Mouse (Mus musculus): ENCODE data around the gene Anp32a. TPM values are rescaled to one million over a fixed set of nuclear protein-coding genes. Genes with fewer than 3 reads are reported as not detected.

The Anp32a gene
- total and polyA plus RNA-seq, 3 experiments = 182 to 516 (median 362) TPM

GRCm38 (mm10) chr9:62401589-62401988 is 60.5 kb downstream of the Anp32a start:
- no peak for DNase-seq (ENCODE audit: low read depth, low spot score)
- Histone ChIP-seq H3K4me1 (ENCODE audit: control insufficient read depth in 1 of 2, insufficient read depth in 2 of 2, low read length in 2 of 2) (peaks cover under 1 to 7% of the 10 kb centered on the region in 2 experiments), H3K36me3 (ENCODE audit: control insufficient read depth in 1 of 2, insufficient read depth in 2 of 2, low read length in 2 of 2) (peaks cover 0 to 7% of the 10 kb centered on the region in 2 experiments; a peak in 2 of 4 replicates), H3K79me2 (ENCODE audit: control insufficient read depth, insufficient read depth, low read length, poor library complexity) (no peaks in the 10 kb centered on the region), H3K27me3 (ENCODE audit: control insufficient read depth in 1 of 2, insufficient read depth in 2 of 2, low read length in 2 of 2) (no peaks in the 10 kb centered on the region), H3K9ac (ENCODE audit: control insufficient read depth, low read depth, low read length, poor library complexity, severe bottlenecking) (no peak overlapping the region), H3K9me3 (replicated peaks; ENCODE audit: insufficient read depth, low read length) (no peaks in the 10 kb centered on the region), H3K4me3 (ENCODE audit: control insufficient read depth in 1 of 2, insufficient read depth in 1 of 2, low read depth in 2 of 2, low read length in 2 of 2) (no peak overlapping the region), H3K27ac (ENCODE audit: control insufficient read depth, low read depth, low read length) (no peak overlapping the region)
- no peak for TF ChIP-seq CHD1 (IDR thresholded peaks at IDR 0.05; ENCODE audit: low read depth, low read length)
- TF ChIP-seq ZMIZ1 (IDR thresholded peaks at IDR 0.05; ENCODE audit: low read depth, low read length) = no peak
- TF ChIP-seq RCOR1 (IDR thresholded peaks at IDR 0.05; ENCODE audit: low read depth, low read length) = no peak
- no peak for TF ChIP-seq HCFC1 (IDR thresholded peaks at IDR 0.05; ENCODE audit: low read depth, low read length)
- no peak for TF ChIP-seq JUND (IDR thresholded peaks at IDR 0.05; ENCODE audit: low read depth, low read length)
- no peak for TF ChIP-seq MXI1 (IDR thresholded peaks at IDR 0.05; ENCODE audit: low read depth, low read length)
- TF ChIP-seq POLR2AphosphoS2 (IDR thresholded peaks at IDR 0.05; ENCODE audit: low read length) = no peak
- TF ChIP-seq UBTF (IDR thresholded peaks at IDR 0.05; ENCODE audit: borderline replicate concordance, insufficient read depth, low read depth, low read length) = no peak
- TF ChIP-seq MYC (IDR thresholded peaks at IDR 0.05; ENCODE audit: low read depth, low read length) = no peak
- TF ChIP-seq MAZ (IDR thresholded peaks at IDR 0.05; ENCODE audit: low read depth, low read length) = no peak
- no peak for TF ChIP-seq E2F4 (IDR thresholded peaks at IDR 0.05; ENCODE audit: borderline replicate concordance, low read depth, low read length)
- TF ChIP-seq KAT2A (conservative IDR thresholded peaks at IDR 0.05; ENCODE audit: low read depth, low read length) = no peak
- TF ChIP-seq ELF1 (IDR thresholded peaks at IDR 0.05; ENCODE audit: low read depth, low read length) = no peak

GRCm38 (mm10) chr9:62406423-62407013 is 65.4 kb downstream of the Anp32a start:
- Histone ChIP-seq H3K4me1 (ENCODE audit: control insufficient read depth in 1 of 2, insufficient read depth in 2 of 2, low read length in 2 of 2) (peaks cover 11 to 18% of the 10 kb centered on the region in 2 experiments), H3K9ac (ENCODE audit: control insufficient read depth, low read depth, low read length, poor library complexity, severe bottlenecking) (no peak overlapping the region), H3K9me3 (replicated peaks; ENCODE audit: insufficient read depth, low read length) (no peaks in the 10 kb centered on the region), H3K27ac (ENCODE audit: control insufficient read depth, low read depth, low read length) (peak overlapping the region; percentile 54), H3K79me2 (ENCODE audit: control insufficient read depth, insufficient read depth, low read length, poor library complexity) (no peaks in the 10 kb centered on the region), H3K27me3 (ENCODE audit: control insufficient read depth in 1 of 2, insufficient read depth in 2 of 2, low read length in 2 of 2) (no peaks in the 10 kb centered on the region), H3K36me3 (ENCODE audit: control insufficient read depth in 1 of 2, insufficient read depth in 2 of 2, low read length in 2 of 2) (peaks cover 0 to 15% of the 10 kb centered on the region in 2 experiments; a peak in 2 of 4 replicates), H3K4me3 (ENCODE audit: control insufficient read depth in 1 of 2, insufficient read depth in 1 of 2, low read depth in 2 of 2, low read length in 2 of 2) (no peak overlapping the region)
- peak; percentile 40 for DNase-seq (ENCODE audit: low read depth, low spot score)
- TF ChIP-seq CTCF (IDR thresholded peaks at IDR 0.05 in 2 of 3, conservative IDR thresholded peaks at IDR 0.05 in 1 of 3; ENCODE audit: control insufficient read depth in 1 of 3, insufficient read depth in 1 of 3, low read depth in 2 of 3, low read length in 3 of 3, poor library complexity in 1 of 3, severe bottlenecking in 1 of 3) (no peak), TCF12 (IDR thresholded peaks at IDR 0.05; ENCODE audit: low read depth, low read length) (peak; percentile 61), ZKSCAN1 (IDR thresholded peaks at IDR 0.05; ENCODE audit: low read depth, low read length) (no peak), MAZ (IDR thresholded peaks at IDR 0.05; ENCODE audit: low read depth, low read length) (no peak), POLR2AphosphoS2 (IDR thresholded peaks at IDR 0.05; ENCODE audit: low read length) (no peak), CHD2 (IDR thresholded peaks at IDR 0.05; ENCODE audit: low read length) (no peak), GATA1 (IDR thresholded peaks at IDR 0.05; ENCODE audit: low read depth, low read length) (peak; percentile 87), ZNF384 (IDR thresholded peaks at IDR 0.05; ENCODE audit: low read depth, low read length) (no peak), EP300 (IDR thresholded peaks at IDR 0.05; ENCODE audit: low read depth in 1 of 2, low read length in 2 of 2) (peak; percentile 65 to 81), TBP (IDR thresholded peaks at IDR 0.05; ENCODE audit: low read depth, low read length) (no peak)

Measured in MEL (cell line).